Mouse (Mus musculus) layer of hippocampus, adult 11-12 months (tissue): ENCODE results near the gene Grid2.
"Not testable (repeated sequence)": the region's sequence is repeated elsewhere in the genome, so short reads cannot be mapped to it uniquely, and the experiment has no call there.

ENCODE experiments used
- DNase-seq: peaks from one replicate; pipeline ENCODE4 v3.0.0; 2022; ENCODE audit warnings: low spot score

The Grid2 gene

DNA sequence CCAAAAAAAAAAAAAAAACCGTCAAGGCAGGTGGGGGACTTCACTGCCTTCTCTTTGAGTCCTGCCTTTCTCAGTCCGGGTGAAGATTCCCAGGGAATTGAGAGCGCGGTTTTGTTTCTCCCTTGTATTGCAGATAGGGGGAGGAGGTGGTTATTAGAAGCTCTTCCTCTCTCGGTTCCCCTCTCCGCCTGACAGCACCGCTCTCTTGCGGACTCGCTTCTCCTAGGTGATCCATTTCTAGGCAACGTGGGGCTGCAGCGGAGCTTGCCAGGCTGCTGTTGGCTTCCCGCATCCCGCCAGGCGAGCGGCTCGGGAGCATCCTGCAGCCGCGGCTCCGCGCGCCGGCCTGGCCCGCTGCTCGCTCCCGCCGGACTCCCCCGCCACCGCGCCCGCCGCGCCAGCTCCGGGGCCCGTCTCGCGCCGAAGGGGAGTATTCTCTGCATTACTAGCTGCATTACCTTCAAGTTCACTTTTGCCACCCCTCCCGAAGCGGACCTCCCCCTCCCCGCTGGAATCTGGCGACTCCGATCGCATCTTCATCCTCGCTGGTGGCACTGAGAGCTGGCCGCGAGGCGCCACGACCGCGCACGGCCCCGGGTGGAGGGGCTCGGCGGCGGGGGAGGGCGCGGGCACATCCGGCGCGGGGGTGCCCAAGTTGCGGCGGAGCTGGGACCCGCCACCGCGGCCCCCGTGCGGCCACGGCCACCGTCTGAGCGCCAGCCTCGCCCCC is at the start of gene Grid2:
Gene Grid2, plus strand, starts transcription at position 51 of the 730 bp plus-strand sequence.
- DNase-seq = peak; percentile 61

- no peak for DNase-seq
These were observed 4.9 kb upstream of the Grid2 start for GRCm38 (mm10) chr6:63250738-63251137.

DNA sequence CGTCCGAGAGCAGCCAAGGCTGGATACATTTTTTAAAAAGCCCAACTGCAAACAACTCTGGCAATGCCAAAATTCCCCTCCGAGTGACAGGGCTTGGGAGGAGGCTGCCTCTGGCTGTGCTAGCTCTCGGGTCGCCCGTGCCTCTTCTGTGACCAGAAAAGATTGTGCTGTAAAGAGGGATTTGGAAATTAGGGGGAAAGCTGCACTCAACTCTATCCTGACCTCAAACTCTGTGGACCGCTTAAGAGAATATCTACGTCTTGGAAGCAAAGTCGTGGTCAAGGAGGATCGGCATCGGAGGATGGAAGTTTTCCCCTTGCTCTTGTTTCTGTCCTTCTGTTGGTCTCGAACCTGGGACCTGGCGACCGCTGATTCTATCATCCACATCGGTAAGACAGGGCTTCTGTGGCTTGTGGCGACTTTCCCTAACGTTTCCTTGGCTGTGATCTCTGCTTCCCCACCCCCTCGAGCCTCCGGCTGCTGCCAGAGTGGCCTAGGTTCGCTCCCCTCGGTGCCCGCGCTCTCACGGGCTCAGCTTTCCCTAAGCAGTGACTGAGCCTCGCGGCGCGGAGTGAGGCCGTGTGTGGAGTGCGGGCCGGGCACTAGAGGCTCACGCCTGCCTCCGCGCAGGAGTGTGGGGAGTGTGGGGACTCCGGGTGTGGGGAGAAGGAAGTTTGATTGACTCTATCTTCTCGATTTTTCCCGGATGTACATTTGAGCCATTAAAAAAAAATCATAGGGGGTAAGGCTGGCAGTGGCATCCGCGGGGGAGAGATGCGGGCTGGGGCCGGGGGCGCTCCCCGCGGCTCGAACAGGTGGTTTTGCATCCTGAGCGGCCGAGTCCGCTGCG is 1.1 kb downstream of the Grid2 start:
- peak; percentile 49 for DNase-seq

- peak; percentile 64 for DNase-seq
These were observed 1.8 kb downstream of the Grid2 start for GRCm38 (mm10) chr6:63257406-63257845.

- peak; percentile 12 for DNase-seq
These were observed 2.2 kb downstream of the Grid2 start for GRCm38 (mm10) chr6:63257876-63258275.

DNA sequence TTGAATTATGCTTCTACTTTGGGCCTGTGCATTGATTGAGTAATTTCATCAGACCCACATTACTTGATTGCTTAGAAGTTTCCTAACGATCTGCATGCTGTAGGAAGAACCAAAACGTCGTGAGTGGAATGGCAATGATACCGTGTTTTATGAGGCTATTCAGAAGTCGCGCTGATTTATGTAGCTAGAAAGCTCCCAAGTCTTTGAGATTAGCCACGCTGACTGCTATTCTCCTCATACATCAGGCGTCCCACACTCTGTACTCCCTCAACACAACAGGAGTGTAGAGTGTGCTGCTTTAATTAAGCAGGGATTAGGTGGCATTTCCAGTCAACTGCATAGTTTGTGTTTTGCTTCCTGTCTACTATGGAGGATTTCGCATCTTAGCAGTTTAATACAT is 4.1 kb downstream of the Grid2 start:
- no peak for DNase-seq

GRCm38 (mm10) chr6:63284419-63284818 is 28.7 kb downstream of the Grid2 start:
- peak; percentile 41 for DNase-seq

DNA sequence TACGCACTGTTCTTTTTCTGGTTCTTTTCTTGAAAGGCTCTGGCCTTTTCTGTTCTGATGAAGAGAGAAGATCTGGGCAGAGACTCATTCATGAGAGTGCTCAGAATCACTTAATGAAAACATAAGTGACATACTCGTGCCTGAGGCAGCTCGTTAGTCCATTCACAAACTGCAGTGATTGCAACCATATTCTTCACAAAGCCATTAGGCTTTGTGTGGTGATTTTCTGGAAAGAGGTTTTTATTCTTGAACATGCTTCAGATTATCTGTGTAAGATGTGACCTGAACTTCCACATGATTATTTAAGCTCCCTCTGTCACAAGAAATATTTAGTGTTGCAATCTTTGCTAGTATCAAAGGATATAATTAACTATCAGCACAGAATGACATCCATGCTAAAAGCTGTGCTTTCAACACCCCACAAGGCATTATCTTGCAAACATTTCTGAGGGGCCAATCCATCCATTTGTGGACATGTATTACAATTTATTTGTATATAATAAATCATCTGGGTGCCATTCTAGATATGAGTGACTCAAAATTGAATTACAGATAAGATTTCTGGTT is 86.8 kb downstream of the Grid2 start:
- DNase-seq = no peak

DNA sequence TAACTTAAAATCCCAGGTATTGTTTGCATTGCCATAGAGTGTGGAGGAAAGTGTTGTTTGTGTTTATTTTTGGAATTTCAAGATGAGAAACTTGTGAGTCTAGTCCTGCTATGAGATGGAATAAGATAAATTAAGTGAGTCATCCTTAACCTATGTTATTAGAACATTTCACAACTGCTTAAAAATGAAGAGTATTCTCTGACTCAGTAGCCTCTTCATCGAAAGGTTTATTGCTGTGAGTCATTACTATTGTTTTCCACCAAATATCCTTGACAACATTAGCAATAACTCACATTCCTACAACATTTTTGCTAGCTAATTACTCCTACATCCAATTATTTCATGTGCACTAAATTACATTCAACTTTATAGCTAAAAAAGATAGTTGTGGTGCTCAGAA is 91.3 kb downstream of the Grid2 start:
- DNase-seq = no peak

DNA sequence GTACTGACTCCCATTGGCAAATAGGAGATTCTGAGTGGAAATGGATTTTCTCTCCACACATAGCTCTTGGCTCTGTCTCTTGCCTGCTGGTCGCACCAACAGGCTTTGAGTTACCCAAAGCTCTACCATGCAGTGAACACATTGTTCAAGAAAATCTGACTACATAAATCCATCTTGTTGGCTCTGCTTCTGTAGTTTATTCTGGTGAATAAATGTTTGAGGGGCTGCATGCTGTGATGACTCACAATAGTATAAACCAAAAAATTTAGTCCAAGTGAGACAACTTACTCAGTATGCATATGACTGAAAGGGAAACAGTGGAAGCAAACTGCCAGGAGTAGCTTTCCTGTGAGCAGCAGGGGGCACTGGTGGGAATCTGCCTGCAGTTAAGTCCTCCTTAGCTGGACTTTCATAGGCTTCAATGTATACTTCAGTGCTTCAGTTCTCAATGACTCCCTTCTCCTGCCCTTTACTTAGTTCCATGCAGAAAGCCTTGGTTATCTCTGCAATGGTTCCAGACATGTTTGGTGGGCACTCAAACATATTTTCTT is 125.5 kb downstream of the Grid2 start:
- DNase-seq = peak; percentile 5

DNA sequence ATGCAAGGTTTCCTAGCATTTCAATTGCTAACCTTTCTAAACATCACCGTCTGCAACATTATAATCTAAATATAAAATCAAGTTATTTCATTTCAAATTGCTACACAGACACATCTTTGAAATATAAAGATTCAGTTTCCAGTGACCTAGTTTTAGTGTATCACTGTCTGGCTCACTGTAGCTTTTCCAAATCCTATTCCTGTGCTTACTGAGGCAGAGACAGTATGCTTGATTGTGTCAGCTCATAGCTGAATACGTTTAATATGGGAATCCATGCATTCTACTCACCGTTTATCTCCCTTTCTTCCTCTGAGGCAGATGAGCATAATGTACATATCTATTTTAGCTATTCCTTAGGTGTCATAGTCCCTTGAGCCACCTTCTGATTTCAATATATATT is 146.0 kb downstream of the Grid2 start:
- no peak for DNase-seq

DNA sequence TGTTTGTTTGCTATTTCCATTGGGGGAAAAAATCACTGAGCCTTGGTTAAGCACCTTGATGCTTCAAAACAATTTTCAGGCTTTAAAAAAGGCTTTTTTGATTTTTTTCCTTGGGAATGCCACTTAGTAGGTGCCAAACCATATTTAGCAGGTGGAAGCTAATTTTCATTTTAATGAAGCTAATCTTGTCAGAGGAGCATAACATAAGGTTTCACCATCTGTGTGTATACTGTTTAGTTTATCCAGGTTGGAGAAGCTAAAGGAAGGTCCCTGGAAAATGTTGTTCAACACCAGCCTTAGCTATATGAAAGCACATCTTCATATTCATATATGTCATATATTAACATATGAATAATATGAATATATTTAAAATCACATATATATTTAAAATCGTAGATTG is 161.9 kb downstream of the Grid2 start:
- no peak for DNase-seq

- DNase-seq = no peak
These were observed 177.1 kb downstream of the Grid2 start for GRCm38 (mm10) chr6:63432751-63433150.

DNA sequence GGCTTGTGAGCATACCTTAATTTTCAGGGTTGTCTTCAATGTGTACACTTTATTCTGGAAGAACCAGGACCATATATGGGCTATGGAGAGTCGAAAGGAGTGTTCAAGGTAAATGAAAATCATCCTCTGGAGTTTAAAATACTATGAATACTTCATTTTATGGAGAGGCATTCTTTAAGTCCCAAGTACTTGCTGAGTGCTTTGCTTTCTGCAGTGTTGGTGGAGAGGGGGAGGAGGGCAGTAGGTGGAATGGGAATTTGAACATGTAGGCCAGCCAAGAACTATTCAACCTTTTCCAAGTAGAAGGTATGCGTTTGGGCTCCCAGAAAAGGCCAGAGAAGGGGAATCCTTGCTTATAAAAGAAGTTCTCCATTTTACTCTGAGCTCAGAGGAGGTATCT is 192.5 kb downstream of the Grid2 start:
- no peak for DNase-seq

- no peak for DNase-seq
These were observed 226.5 kb downstream of the Grid2 start for GRCm38 (mm10) chr6:63482141-63482540.

GRCm38 (mm10) chr6:63515016-63515415 is 259.3 kb downstream of the Grid2 start:
- no peak for DNase-seq

DNA sequence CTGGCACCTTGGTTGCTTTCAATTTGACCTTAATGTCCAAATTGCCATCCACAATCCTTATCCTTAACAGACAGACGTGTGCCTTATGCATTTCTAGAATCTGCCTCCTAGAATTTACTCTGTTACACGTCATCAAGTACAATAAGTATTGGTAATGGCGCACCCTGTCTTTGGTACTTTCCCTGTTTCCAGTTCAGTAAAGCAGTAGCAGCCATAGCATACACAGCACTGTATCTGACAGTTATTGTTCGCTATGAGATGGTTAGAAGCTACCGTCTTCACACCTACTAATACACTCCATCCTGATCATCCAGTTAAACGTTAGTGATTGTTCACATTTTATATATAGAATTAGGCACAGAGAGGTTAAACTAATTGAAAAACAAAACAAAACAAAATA is 260.3 kb downstream of the Grid2 start:
- DNase-seq = no peak

DNA sequence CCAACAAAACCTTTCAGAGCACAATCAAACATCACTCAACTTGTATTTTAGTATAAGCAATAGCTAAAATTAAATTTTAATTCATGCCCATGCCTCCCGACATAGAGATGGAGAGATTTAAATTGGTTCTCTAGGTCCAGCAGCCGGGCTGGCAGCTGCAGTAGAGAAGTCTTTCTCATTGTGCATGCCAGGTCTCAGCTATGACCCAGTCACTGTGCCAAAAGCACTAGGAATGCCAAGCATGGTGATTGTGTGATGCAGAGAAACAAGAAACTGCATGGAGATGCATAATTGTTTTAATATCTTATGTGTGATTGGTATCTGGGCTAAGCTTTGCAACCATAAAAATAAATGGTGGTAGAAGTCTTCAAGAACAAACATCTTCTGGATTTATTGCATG is 276.1 kb downstream of the Grid2 start:
- DNase-seq = no peak

DNA sequence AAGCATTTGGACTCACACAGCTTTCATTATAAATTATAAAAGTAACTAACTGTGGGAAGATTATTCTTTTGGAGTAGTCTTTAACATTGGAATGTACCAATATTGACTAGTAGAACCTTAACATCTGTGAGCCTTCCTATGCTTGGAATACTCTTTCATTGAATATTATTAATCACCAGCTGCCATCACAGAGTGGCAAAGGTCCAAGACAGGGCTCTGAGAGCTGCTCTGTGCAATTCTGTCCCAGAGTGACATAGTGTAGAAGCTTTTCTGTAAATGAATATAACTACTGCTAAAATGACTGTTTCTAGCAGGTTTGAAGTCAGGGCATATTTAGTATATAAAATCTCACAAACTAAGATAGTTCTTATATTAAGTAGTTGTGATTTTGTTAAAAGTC is 277.2 kb downstream of the Grid2 start:
- no peak for DNase-seq

- DNase-seq = no peak
These were observed 292.1 kb downstream of the Grid2 start for GRCm38 (mm10) chr6:63547741-63548140.

GRCm38 (mm10) chr6:63568741-63569140 is 313.1 kb downstream of the Grid2 start:
- DNase-seq = not testable (repeated sequence)

DNA sequence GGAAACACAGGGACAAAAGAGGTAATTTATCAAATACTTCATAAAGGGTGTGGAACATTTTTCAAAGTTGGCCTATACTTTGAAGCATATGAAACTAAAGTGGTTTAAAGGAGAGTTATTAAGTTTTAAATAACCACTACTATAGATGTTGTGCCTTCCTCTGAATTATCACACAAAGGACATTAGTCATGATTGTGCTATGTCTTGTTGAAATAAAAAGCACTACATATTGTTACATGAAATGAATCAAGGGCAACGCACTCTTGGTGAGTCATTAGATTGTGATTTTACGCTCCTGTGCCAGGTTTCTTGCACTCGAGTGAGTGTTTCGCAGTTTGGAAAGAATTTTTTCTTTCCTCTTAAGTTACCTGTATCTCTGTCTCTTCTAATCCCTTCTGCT is 335.0 kb downstream of the Grid2 start:
- DNase-seq = no peak

DNA sequence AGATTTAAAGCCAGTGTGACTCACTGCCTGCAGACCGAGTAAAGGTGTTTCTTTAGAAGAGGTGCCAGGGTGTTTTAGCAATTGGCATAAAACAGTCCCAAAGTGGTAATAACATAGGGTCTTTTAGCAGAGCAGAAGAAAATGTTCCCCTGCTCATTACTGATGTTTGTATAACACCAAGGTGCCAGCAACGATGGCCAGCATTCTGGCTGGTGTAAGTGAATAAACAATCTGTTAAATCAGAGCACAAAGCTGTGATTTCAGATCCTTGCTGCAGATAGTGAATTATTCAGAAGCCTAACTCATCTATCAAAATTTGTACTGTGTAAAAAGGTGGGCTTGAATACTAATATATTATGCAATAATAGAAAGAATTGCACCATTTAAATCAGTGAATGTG is 353.9 kb downstream of the Grid2 start:
- DNase-seq = peak; percentile 5
